Mouse (Mus musculus) liver, embryonic 14.5 days (tissue): ENCODE measurements around the gene Tmem151b.

Experiments
- CTCF ChIP-seq: IDR thresholded peaks from 2 replicates; pipeline ENCODE4 v1.5.1; 2016; ENCODE audit warnings: antibody characterized with exemption, low read depth, control low read depth
- EP300 ChIP-seq: IDR thresholded peaks from 2 replicates; pipeline ENCODE4 v1.6.1; 2016; ENCODE audit warnings: antibody characterized with exemption, low read depth

DNA sequence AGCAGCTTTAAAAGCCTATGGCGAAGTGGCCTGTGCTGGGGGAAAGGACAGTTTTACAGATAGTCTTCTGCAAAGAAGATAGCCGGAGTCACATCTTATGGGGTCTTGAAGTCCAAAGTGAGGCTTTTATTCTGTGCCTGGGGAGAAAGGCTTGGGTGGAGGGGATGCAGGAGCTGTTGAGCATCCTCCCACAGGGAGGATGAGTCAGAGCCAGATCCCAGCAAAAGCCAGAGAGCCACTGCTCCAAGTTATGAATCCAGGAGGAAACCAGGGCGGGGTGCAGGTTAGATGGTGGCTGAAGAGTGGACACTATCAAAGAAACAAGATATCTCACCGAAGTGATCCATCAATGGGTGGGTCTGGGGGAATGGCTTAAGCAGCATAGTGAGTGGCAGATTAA lies 37.7 kb downstream of the Tmem151b start:
- TF ChIP-seq EP300 (no peak), CTCF (no peak)
